Mouse (Mus musculus) urinary bladder, postnatal 25 days (tissue): ENCODE measurements around the gene March7.

ENCODE experiments used
- DNase-seq: peaks from one replicate; pipeline ENCODE4 v3.0.0; 2022; ENCODE audit warnings: low spot score

The March7 gene

GRCm38 (mm10) chr2:60209703-60210651 is at the start of gene March7, which contains the start of gene Baz2b:
Gene March7, plus strand, starts transcription at chr2:60209887.
Gene Baz2b, minus strand, starts transcription at chr2:60209839.
- peak; percentile 85 for DNase-seq

- DNase-seq, result no peak
Observed at GRCm38 (mm10) chr2:60163744-60164143, 45.9 kb upstream of the March7 start.

GRCm38 (mm10) chr2:60165679-60166078 is 44.0 kb upstream of the March7 start:
- DNase-seq, result no peak

GRCm38 (mm10) chr2:60166878-60167277 is 42.8 kb upstream of the March7 start:
- no peak for DNase-seq

- DNase-seq, result peak; percentile 12
Observed at GRCm38 (mm10) chr2:60171786-60172530, 37.7 kb upstream of the March7 start.

GRCm38 (mm10) chr2:60172531-60172914 is 37.2 kb upstream of the March7 start:
- DNase-seq, result no peak

GRCm38 (mm10) chr2:60173190-60173589 is 36.5 kb upstream of the March7 start:
- no peak for DNase-seq

- DNase-seq, result peak; percentile 15
Observed at GRCm38 (mm10) chr2:60173595-60173994, 36.1 kb upstream of the March7 start.

- no peak for DNase-seq
Observed at GRCm38 (mm10) chr2:60175078-60175477, 34.6 kb upstream of the March7 start.

GRCm38 (mm10) chr2:60176087-60176486 is 33.6 kb upstream of the March7 start:
- DNase-seq, result no peak

- no peak for DNase-seq
Observed at GRCm38 (mm10) chr2:60177490-60177889, 32.2 kb upstream of the March7 start.

GRCm38 (mm10) chr2:60181696-60182095 is 28.0 kb upstream of the March7 start:
- DNase-seq, result no peak

- no peak for DNase-seq
Observed at GRCm38 (mm10) chr2:60196841-60197240, 12.8 kb upstream of the March7 start.

GRCm38 (mm10) chr2:60200051-60200562 is 9.6 kb upstream of the March7 start:
- DNase-seq, result no peak

GRCm38 (mm10) chr2:60200667-60201066 is 9.0 kb upstream of the March7 start:
- peak; percentile 54 for DNase-seq

- DNase-seq, result no peak
Observed at GRCm38 (mm10) chr2:60202900-60203530, 6.7 kb upstream of the March7 start.

- DNase-seq, result no peak
Observed at GRCm38 (mm10) chr2:60203733-60204132, 6.0 kb upstream of the March7 start.

- DNase-seq, result no peak
Observed at GRCm38 (mm10) chr2:60204162-60204561, 5.5 kb upstream of the March7 start.

- DNase-seq, result no peak
Observed at GRCm38 (mm10) chr2:60205795-60206194, 3.9 kb upstream of the March7 start.

- peak; percentile 37 for DNase-seq
Observed at GRCm38 (mm10) chr2:60209122-60209611, 520 bp upstream of the March7 start.

GRCm38 (mm10) chr2:60210821-60211220 is 1.1 kb downstream of the March7 start:
- DNase-seq, result no peak

GRCm38 (mm10) chr2:60212488-60212887 is 2.8 kb downstream of the March7 start:
- DNase-seq, result no peak
